Mouse (Mus musculus) CH12.LX (cell line): Measurements from ENCODE around the gene Unk.

Source experiments
- CTCF ChIP-seq, 2 experiments: IDR thresholded peaks in 1 of 2; conservative IDR thresholded peaks in 1 of 2; 2 replicates each; pipeline ENCODE4 v1.5.1; 2011 to 2012; ENCODE audit warnings: low read depth in 2 of 2, low read length in 2 of 2, improper control_type of control experiment in 1 of 2, inconsistent platforms in 1 of 2, mild to moderate bottlenecking in 1 of 2, moderate library complexity in 1 of 2
- MAZ ChIP-seq: IDR thresholded peaks from 2 replicates; pipeline ENCODE4 v1.6.1; 2012; ENCODE audit warnings: low read depth, mild to moderate bottlenecking, inconsistent platforms, low read length, improper control_type of control experiment, moderate library complexity
- MYC ChIP-seq: IDR thresholded peaks from 2 replicates; pipeline ENCODE4 v1.6.1; 2011; ENCODE audit warnings: low read depth, mild to moderate bottlenecking, improper control_type of control experiment, low read length
- NRF1 ChIP-seq: IDR thresholded peaks from 2 replicates; pipeline ENCODE4 v1.6.1; 2014; ENCODE audit warnings: low read depth, mild to moderate bottlenecking, inconsistent platforms, low read length, improper control_type of control experiment, moderate library complexity
- POLR2A ChIP-seq: IDR thresholded peaks from 2 replicates; pipeline ENCODE4 v1.6.1; 2011; ENCODE audit warnings: low read depth, mild to moderate bottlenecking, improper control_type of control experiment, low read length

DNA sequence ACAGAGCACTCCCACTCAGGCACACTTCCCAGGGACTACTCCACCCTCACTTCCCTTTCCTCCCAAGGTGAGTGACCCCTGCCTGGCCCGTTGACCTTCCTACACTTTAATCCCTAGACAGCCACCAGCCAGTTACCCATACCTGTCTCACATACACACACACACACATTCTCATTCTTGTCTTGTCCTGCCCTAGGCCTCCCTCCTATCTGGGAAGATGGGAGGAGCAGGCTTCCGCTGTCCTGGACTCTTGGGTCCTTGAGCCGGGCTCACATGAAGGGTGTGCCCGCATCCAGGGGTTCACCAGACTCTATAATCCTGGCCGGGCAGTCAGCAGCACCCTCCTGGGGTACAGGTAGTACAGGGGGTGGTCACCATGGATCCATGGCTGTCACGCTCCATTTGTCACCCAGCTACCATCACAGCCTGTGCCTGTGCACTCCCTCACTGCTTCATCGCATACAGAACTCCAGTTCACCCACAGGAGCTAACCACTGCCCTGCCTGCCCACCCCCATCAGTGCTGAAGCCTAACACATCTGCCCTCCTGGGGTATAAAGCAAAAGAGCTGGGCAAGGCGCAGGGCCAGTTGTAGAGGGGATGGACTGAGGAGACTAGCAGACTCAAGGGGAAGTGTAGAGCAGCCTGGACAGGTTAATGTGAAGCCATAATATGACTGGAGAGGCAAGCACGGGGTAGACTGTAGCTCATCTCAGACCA is 24.3 kb upstream of the Unk start:
- no peak for TF ChIP-seq MYC
- TF ChIP-seq POLR2A: no peak
- no peak for TF ChIP-seq MAZ
- TF ChIP-seq CTCF (conservative IDR thresholded peaks at IDR 0.05 in 1 of 2, IDR thresholded peaks at IDR 0.05 in 1 of 2; ENCODE audit: low read depth in 2 of 2, low read length in 2 of 2): no peak
- TF ChIP-seq NRF1: no peak
